Mouse (Mus musculus): ENCODE results near the gene Cul9.

GRCm38 (mm10) chr17:46549642-46550041, 3.5 kb upstream of the Cul9 start:
- TF ChIP-seq ZNF384 (IDR thresholded peaks at IDR 0.05; ENCODE audit: low read depth, low read length) (no peak), MAFK (IDR thresholded peaks at IDR 0.05; ENCODE audit: insufficient read depth, low read depth, low read length) (no peak), ZC3H11A (IDR thresholded peaks at IDR 0.05; ENCODE audit: borderline replicate concordance, low read depth, low read length) (no peak), HCFC1 (IDR thresholded peaks at IDR 0.05; ENCODE audit: borderline replicate concordance, insufficient read depth, low read length) (no peak), CHD2 (IDR thresholded peaks at IDR 0.05; ENCODE audit: low read depth, low read length) (no peak)

Measured in ES-E14 (cell line).